Mouse (Mus musculus): Measurements from ENCODE around the gene Zfyve1.

The Zfyve1 gene

DNA sequence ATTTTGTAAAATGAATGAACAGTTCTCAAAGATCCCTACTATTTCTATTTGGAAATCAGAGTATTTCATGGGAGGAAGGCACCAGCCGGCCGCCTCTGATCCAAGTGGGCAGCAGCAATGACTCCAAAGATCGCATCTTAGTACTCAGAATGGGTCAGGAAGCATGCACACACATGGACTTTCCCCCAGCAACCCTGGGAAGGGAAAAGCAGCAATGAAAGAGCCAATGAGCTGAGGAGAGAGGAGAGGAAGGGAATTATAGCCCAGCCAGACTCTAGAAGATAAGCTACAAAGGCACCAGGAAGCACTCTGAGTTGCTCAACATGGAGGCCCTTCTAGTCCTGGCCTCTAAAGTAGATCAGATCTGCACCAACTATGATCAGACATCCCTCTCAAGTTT is 16.7 kb downstream of the Zfyve1 start:
- no peak for DNase-seq (ENCODE audit: low spot score in 2 of 2)

DNA sequence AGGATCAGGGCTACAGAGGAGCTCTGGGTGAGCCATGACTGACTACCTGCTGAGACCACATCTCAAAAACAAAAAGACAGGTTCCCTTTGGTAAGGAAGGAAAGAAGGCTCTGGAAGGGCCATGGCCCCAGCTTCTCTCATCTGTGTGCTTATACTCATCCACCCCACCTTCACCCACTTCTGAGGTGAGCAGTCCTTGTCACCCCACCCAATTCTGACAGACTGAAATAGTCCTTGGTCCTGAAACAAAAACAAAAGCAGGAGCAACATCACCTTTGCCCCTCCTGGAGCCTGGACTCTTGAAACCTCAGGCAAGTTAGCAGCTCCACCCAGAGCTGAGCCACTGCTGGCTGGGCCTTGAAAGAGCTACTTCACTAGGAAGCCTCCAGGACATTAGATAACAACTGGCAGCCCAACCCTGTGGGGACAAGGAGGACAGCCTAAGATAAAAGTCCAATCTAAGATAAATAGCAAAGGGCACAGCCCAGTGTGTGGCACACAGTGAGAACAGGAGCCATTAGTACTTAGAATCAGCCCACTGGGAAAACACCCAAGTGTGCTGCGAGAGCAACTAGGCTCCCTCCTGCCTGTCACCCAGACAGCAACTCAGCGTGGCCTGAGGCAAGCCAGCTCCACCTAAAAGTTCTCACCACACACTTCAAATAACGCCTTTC is 18.0 kb downstream of the Zfyve1 start:
- DNase-seq (ENCODE audit: low spot score in 2 of 2), result no peak

DNA sequence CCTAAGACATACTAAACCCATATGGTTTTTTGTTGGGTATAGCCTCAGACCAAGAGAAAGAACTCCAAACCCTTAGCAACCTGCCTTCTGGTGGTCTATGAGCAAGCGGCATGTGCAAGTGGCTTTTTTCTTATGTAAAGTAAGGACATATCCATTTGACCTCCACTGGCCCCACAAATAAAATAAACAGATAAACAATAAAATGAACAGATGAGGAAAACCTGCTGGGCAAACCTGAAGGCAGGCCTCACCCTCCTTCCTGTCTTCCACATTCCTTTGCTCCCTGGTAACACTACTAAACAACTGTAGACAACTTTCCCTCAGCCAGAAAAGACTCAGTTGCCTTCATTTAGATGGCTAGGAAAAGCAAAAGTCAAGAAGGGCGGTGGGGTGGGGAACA is 18.7 kb downstream of the Zfyve1 start:
- DNase-seq (ENCODE audit: low spot score in 2 of 2), result no peak

- no peak for DNase-seq (ENCODE audit: low spot score in 2 of 2)
Observed at GRCm38 (mm10) chr12:83577445-83577844, 19.6 kb downstream of the Zfyve1 start.

DNA sequence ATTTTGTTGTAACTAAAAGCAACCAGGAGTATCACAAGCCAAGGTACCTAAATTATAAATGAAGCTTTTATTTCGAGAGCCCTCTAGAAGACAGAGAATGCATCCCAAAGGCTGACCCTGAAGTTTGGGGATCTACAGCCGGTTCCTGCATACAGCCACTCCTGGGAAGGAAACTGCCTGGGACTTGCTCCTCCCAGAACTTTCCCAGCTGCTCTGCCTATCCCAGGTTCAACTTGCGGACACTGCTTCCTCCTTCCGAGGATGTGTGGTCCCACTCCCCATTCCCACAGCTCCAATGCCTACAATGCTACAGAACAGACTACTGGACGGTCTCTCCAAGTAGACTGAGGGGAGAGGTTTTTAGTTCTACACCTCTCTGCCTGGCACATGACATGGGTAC is 24.3 kb downstream of the Zfyve1 start:
- no peak for DNase-seq (ENCODE audit: low spot score in 2 of 2)

DNA sequence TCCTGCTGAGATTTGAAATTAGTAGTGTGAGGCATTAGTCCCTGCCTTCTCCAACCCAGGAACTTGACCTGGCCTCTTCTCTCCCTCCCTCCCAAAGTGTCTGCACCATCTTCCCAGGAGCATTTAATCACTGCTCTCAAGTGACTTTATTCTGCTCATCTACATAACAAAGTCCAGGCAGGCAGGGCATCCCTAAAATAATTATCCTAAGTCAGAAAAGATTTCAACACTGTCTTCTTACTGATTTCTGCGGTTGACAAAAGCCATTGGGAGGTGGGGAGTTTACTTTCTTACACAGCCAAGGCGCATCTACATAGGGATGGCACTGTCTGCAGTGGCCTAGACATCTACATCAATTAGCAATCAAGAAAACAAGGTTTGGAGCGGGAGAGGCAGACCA is 27.2 kb downstream of the Zfyve1 start:
- no peak for DNase-seq (ENCODE audit: low spot score in 2 of 2)

DNA sequence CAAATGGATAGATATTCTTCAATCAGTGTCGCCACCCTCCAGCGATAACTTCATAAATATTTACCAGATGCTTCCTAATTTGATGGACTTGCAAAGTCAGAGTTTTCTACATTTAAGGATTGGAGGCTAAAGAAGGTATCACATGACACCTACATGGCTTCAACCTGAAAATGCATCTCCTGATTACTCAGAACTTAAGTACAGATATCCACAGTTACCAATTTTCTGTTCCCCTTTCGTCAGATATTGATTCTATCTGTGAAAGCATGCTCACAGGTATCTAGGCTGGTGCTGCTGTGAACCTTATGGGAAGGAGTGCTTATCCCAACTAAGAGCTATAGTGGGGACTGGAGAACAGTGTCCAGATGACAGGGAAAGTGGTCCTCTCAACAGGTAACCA is 34.4 kb downstream of the Zfyve1 start:
- DNase-seq (ENCODE audit: low spot score in 2 of 2), result no peak

GRCm38 (mm10) chr12:83560189-83560588 is 36.8 kb downstream of the Zfyve1 start:
- DNase-seq (ENCODE audit: low spot score in 2 of 2), result no peak

DNA sequence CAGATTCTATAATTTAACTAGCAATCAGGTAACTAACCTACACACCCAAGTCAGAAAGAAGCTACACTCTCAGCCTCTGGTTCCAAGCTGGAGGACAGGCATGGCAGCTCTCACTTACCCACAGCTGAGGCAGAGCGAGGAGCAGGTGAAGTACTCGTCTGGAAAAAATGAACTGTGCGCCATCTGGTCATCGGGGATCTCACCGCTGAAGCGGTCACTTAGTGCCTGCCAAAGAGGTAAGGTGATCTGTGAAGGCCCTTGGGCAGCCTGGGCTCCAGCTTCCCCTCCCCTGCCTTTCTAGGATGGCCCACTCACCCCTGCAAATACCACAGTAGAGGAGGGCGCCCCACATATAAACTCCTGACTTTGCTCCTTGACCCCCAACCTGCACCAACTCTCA is 38.5 kb downstream of the Zfyve1 start:
- DNase-seq (ENCODE audit: low spot score in 2 of 2), result no peak

GRCm38 (mm10) chr12:83555605-83556004 is 41.4 kb downstream of the Zfyve1 start:
- no peak for DNase-seq (ENCODE audit: low spot score in 2 of 2)

- no peak for DNase-seq (ENCODE audit: low spot score in 2 of 2)
Observed at GRCm38 (mm10) chr12:83553816-83554215, 43.2 kb downstream of the Zfyve1 start.

DNA sequence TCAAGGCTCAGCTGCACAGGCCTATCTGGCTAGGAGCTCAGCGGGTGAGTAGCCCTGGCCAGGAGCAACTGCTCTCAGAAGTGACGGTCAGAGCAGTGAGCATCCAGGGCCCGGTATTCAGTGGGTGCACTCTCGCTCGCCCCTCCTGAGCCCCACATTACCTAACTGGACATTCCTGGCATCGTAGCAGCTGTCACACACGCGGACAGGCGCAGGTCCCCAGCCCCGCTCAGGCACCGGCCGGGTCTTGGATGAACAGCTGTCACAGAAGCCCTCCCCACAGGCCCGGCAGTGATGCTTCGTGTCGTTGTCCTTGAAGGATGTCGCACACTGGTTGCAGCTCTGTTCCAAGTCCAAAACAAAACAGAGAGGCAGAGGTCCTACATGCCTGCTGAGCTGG is 45.7 kb downstream of the Zfyve1 start:
- DNase-seq (ENCODE audit: low spot score in 2 of 2), result no peak

DNA sequence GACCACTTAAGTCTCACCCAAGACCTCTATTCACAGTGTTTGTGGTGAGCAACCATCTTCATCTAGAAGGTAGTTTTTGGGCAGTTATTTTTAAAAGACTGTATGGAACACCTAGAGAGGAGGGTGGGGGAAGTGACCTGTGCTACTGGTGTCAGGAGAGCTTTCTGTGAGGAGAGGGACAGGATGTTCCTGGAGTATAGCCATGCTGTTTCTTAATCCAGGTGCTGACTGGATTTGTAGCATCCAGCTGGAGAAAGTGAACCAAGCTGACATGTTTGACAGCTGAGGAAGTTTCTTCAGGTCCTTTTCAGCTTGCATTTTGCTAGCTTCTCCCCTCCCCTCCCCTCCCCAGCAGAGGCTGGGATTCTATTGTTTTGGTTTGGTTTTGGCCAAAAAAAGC is 52.2 kb downstream of the Zfyve1 start:
- DNase-seq (ENCODE audit: low spot score in 2 of 2), result no peak

DNA sequence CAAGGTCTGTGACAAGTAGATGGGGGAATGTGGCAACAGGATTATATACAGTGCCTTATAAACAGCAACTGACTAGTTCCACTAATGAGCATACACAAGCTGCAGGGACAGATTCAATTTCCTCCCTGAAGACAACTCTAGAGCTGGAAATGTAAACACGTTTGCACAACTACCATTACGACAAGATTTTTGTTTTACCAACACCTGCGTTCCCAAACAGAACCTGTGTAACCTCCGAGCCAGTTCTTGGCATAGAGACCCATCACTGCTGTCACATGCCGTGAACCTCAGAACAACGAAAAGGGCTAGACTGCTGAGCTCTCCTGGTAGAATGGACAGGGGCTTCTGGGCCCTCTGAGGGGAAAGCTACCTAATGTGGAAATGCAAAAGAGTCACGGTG is 53.0 kb downstream of the Zfyve1 start:
- DNase-seq (ENCODE audit: low spot score in 2 of 2), result no peak

DNA sequence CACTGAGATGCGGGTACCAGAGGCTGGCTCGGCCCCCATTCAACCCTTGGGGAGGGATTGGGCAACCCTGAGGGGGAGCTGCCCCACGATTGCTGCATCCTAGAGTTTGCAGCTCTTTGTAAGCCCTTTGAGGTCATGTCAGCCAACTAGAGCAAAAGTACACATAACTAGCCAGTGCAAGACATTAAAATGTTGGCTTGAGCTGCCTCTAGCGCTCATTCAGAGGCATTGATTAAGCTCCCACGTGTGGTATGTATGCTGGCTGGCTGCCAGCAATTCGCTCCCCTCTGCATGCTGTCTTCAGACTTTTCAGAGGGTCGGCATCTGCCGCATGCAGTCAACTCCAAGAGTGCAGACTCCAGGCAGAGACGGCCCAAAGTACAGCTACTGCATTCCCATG is 61.0 kb downstream of the Zfyve1 start:
- no peak for DNase-seq (ENCODE audit: low spot score in 2 of 2)

DNA sequence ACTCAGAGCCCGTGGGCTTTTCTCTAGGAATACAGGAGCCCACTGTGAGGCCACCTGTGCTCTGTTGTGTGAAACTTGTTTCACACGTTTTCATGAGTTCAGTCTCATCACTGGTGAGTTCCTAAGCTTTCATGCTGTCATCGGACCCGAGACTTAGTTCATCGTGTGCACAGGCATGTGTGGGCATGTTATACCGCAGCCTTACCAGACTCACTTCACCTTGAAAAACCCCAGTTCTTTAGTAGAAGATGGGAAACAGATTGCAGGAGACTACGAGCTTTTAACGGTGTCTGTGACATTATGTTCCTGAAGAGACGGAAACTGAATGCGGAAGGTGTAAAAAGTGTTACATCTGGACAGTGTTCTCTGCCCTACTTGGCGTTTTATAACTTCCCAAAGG is 61.6 kb downstream of the Zfyve1 start:
- DNase-seq (ENCODE audit: low spot score in 2 of 2), result no peak

DNA sequence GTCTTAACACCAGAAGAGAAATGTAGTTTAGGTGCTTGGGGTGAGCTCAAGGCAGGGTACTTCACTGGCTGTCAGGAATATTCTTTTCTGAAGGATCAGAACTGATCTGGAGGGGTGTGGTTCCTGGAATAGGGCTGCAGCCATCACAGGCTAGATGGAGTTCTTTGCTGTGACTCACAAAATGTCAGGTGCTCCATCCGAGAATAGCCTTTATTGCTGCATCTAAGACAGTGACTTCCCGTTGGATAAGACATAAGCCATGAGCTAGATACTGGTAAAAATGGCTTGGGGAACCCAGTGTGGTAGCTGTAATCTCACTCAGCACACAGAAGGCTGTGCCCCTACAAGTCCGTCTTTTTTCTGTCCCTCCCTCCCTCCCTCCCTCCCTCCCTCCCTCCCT is 62.8 kb downstream of the Zfyve1 start:
- no peak for DNase-seq (ENCODE audit: low spot score in 2 of 2)

- DNase-seq (ENCODE audit: low spot score in 2 of 2), result no peak
Observed at GRCm38 (mm10) chr12:83532966-83533365, 64.1 kb downstream of the Zfyve1 start.

GRCm38 (mm10) chr12:83531992-83532391 is 65.0 kb downstream of the Zfyve1 start:
- no peak for DNase-seq (ENCODE audit: low spot score in 2 of 2)

- no peak for DNase-seq (ENCODE audit: low spot score in 2 of 2)
Observed at GRCm38 (mm10) chr12:83528665-83529064, 68.4 kb downstream of the Zfyve1 start.

- no peak for DNase-seq (ENCODE audit: low spot score in 2 of 2)
Observed at GRCm38 (mm10) chr12:83527816-83528215, 69.2 kb downstream of the Zfyve1 start.

DNA sequence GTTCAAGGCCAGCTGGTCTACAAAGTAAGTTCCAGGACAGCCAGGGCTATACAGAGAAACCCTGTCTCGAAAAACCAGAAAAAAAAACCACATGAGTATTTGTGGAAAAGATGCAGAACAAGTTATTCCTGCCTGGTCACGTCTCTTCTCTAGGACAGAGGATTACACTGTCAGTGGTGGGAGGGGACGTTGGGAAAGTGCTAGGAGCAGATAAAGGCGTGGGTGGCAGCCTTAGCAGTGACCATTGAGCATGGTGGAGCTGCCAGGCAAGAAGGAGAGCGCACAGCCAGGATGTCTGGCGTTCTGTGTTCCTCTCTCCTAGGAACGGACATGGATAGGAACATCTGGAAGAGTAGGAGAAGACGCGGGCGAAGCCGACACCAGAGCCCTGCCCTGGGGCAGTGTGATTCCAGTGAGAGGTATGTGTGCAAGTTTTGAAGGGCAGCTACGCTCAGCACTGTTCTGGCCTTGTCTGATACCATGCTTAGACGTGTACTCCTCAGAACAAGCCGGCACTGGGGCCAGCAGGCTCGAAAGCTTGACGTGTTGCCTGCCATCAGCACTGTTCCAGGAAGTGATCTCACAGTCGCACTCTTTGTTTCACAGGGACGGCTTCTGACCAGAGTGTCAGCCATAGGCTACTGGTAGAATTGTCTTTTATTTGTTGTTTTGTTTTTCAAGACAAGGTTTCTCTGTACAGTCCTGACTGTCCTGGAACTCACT is 71.0 kb downstream of the Zfyve1 start:
- no peak for DNase-seq (ENCODE audit: low spot score in 2 of 2)

- no peak for DNase-seq (ENCODE audit: low spot score in 2 of 2)
Observed at GRCm38 (mm10) chr12:83524329-83524728, 72.7 kb downstream of the Zfyve1 start.

GRCm38 (mm10) chr12:83523892-83524291 is 73.1 kb downstream of the Zfyve1 start:
- DNase-seq (ENCODE audit: low spot score in 2 of 2), result no peak
